Mouse (Mus musculus) thymus, adult 18-20 months (tissue): ENCODE measurements around the gene Sgcd.

Experiments used
- DNase-seq, 2 experiments: peaks; one replicate each; pipeline ENCODE4 v3.0.0; 2022; ENCODE audit warnings: mixed read lengths in 2 of 2

Sgcd gene

DNA sequence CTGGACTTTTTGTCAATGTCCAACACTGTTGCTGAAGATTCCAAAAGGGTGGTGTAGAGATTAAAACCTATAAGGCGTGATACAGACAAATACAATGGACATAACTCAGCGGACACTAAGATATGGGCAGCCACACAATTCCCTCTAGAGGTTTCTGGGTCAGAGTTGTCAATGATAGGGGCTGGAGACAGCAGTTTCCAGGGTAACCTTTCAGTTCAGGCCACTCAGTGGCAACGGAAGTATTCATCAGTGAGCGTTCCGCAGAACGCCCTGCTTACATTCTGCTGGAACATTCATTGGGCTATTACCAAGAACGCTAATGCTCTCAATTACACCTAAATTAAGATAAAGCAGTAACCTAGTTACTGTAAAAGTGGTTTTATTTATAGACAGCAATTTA is 738.5 kb downstream of the Sgcd start:
- no peak for DNase-seq

DNA sequence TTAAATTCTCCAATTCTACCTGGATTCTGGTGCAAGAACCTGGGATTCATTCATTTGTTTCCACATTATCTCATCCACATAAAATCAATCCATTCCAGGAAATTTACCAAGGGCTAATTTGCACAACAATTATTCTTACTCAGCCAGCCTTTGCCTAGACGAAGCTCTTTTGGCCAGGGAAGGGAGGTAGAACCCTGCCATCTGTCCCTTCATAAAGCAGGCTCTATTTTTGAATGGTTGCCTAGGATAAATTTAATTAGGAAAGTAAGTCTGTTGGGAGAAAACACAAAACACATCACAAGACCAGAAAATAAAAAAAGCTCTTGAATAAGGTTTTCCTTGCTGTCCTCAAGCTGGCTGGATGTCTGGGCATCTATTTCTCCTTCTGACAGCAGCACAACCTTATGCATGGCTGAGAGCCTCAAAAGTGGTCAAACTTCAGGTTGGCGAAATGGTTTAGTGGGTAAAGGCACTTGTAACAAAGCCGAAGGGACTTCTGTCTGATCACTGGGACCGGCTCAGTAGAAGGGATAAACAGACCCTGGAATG is 740.4 kb downstream of the Sgcd start:
- no peak for DNase-seq

DNA sequence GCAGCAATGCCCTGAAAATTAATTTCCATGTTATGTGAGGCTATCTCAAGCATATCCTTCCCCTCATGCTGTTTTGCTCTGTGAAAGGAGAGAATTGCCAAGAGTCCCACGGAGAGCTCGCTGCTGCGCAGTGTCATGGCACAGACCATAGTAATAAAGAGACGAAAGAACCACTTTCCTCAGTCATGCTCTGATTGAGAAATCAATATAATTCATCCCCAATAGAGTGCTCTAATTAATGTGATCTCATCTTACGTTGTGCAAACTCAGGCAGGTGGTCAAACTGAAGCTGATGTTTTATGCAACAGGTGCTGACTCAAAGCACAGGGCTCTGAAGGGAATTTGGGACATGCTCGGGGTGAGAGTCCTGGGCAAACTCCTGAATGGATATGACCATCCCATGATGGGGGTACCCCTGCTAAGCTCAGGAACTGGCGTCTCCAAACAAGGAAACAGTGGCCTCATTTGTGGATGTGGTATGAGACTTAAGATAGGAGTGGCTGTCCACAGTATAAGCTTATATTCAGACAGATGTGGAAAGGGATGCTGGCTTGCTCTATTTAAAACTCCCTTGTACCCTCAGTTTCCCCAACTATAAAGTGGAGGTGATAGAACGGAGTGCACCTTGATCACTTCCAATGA is 740.9 kb downstream of the Sgcd start:
- DNase-seq: no peak

DNA sequence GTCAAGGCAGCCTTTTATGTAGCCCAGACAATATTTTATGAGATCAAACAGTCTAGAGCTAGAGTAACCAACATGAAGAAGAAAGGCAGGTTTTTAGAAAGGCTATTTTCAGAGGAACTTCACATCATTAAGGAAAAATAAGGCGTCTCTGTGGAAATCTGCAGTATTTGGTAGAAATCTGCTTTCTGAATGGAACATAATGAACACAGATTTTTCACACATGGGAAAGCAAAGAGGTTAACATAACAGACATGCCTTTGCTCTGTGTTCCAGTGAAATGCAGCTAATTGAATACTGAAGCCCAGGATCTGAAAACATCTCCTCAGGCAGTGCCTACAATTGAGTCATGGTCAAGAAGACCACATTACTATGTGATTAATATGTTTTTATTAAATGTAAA is 746.4 kb downstream of the Sgcd start:
- DNase-seq: no peak

DNA sequence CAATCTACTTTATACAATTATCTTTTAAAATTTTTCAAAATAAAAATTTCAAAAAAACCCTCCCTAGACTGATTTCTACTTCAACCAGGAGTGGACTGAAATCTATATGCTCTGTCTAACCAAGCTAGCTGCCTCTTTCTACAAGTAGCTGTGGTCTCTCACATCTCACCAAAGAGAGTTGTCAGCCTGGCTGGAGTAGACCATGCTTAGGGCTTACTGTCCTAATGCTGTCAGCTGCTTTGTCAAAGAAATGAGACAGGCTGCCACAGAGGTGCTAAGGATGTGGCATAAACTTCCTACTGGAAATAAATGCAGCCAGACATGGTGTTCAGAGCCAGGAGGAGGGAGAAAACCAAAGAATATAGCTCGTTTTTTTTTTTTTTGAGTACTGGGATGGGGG is 760.5 kb downstream of the Sgcd start:
- DNase-seq: no peak

DNA sequence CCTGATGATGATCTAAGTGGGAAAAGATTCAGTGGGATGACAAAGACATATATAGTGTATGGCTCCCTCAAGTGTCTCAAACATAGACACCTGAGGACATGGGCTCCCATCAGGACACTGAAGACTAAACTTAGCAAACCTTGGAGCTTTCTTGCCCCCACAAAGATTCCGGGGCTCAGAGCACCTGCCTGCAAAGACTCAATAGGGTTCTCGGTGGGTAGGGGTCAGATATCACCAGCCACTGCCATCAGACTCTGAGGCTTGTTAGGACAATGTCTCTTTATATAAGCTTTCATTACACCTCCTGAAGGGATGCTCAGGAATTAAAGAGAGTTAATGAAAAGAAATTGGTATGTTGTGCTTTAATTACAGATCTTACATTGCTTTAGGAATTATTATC is 764.6 kb downstream of the Sgcd start:
- DNase-seq: no peak

DNA sequence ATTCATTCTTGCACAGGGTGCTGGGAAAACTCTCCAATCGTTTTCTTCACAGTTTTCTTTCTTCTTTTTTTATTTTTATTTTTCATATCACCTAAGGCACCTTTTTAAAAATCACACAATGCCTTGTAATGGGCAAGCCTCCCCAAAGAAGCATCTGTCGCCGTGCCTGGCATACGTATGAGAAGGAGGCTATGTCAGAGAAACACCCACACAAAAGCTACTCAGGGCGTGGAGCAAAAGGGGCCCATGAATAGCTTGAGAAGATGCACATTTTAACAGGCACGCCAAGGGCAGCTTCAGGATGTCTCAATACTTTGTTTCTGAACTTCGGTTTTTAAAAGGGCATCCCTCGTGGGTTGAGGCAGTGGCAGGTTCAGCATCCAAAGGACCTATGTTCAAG is 777.2 kb downstream of the Sgcd start:
- no peak for DNase-seq

DNA sequence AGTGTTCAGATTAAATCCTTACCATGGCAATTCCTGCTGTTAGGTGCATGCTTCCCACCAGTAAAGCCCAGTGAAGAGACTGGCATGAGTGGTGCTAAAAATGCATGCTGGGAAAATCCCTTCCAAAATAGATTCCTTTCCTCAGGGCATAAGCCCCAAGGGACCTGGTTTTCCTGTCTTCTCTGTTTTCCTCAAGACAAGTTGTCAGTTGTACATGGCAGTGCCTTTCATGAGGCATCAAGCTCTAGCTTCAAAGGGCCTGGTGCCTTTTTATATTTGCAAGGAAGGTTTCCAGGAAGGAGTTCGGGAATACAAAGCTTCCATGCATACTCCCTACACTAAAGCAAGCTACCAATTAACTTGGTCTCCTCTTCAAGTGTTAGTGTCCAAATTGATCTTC is 782.3 kb downstream of the Sgcd start:
- no peak for DNase-seq

DNA sequence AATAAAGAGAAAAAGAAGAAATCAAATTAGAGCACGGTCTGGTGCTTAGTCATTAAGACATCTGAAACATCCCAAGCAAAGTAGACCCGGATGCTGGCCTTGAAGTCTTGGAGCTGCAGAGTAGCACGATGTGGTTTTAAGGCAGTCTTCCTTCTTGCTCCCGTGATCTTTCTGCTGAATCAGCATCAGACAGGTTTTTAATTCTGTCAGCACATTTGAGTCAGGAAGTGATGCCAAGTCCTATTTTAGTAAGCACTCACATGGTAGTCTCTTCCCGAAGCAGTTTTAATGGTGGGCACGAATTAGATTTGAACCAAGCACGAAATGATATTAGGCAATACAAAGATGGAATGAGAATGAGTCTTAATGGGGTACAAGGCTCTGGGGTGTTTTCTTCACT is 789.7 kb downstream of the Sgcd start:
- DNase-seq: no peak

DNA sequence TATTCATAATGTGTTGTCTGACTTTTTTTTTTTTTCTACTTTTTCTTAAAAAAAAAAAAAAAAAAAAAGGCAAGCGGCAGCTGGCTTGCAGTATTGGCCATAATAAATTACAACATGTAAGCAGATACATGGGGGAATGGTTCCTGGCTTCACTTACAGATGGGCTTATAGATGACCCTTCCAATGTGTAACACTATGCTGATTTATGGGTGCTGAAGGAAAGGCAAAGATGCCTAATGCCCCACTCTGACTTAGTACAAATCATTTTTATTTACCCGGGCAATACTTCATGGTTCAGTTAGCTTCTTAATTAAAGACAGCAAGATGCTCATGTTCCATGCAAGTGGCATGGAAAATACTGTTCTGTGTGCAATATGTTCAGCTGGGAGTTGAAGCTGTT is 800.2 kb downstream of the Sgcd start:
- no peak for DNase-seq

DNA sequence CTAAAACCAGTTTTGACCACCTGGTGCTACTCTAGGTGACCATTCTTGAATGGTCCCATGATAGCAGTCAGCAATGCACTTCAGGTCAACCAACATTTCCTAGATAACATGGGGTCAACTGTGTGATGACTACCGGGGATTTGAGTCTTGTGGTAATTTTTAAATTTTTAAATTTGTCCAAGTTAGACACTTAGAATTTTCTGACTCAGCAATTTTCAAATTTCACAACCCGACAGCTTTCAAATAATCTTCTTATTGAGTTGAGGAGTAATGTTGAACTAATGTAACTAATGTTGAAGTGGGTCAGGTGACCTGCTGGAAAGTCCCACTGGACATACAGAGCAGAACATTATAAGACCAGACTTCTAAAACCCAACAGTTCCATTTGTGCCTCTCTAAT is 813.8 kb downstream of the Sgcd start:
- no peak for DNase-seq

DNA sequence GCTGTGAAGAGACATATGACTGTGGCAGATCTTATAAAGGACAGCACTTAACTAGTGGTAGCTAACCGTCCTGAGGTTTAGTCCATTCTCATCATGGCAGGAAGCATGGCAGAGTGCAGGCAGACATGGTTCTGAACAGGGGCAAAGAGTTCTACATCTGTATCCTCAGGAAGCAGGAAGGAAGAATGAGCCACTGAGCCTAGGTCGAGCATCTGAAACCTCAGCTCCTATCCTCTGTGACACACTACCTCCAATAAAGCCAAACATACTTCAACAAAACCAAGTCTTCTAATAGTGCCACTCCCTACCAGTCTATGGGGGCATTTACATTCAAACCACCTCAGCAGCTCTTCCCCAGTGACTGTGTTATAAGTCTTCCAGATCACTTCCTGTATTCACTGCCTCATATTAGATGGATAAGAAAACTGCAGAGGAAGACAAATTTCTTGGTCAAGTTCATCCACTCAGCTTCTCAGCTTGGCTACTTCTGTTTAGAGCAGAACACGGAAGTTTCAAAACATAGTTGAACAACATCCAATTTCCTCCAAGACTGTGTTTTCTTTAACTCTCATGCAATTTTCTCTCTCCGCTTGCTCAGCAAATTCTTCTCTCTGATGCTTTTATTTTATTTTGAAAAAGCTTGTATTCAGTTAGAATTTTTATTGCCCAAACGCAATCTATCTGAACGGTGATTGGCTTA is 817.7 kb downstream of the Sgcd start:
- DNase-seq: no peak

DNA sequence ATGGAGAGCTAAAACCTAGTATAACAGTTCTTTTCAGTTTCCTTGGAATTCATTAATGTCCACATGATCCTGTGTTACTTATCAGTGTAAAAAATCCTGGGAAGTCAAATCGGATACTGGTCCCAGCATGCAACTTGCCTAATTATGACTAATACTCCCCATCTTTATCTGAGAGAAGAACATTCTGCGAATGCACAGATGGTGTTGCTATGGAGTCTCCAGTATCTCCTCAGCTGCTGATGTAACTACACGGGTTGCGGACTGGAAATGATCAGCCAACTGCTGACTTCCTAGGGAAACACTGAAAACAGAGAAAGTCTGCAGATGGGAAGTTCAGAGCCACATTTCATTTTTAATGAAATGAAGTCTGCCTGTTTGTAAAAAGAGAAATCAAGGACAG is 821.4 kb downstream of the Sgcd start:
- no peak for DNase-seq

DNA sequence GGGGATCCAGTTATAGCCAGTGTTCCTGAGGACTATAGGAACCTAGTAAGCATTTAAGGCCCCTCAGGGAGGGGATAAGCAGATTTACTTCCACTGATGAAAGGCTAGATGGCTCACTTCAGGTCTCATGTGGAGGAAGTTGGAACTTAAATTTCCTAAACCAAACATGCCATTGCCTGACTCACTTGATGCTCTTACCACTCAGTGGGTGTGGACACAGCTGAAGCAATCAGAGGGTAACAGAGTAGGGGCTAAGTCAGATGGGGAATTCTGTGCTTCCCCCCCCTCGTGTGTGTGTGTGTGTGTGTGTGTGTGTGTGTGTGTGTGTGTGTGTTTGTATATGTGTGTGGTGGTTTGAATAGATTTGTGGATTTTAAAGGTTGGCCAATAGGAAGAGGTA is 830.7 kb downstream of the Sgcd start:
- no peak for DNase-seq

DNA sequence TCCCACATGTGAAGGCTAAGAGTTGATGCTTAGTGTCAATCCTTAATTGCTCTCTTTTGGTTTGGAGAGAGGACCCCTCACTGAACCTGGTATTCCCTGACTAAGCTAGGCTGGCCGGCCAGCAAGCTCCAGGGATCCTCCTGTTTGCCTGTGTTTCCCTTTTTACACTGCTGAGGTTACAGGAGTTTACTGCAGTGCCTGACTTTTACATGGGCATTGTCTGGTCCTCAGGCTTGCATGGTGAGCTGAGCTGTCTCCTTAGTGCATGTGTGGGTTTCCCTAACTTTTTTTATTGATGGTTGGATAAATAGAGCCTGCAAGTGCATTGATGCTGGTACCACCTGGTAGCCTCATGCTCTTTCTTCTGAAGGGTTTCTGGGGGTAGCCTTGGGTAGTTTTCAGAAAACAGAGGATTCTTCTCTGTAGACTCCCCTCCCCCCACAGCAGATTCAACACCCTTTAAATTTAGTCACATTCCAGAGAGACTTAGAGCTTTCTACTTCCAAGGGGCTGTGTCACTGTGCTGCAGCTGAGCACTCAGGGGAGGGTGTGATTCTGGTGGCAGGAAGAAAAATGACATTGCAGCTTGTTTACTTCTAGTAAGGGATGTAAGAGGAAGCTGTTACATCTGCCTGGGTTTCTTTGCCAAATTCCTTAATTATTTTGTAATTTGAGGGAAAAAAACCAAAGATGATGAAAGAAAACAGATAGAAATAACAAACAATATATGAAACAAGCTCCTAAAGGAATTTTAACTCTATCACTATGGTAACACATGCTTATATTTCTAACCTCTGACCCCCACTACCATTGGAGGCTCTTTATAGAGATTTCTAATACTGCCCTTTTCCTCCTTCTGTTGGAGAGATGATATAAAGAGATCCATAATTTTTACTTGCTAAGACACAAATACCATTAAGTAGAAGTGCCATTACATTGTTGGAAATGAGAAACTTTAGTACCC is 831.8 kb downstream of the Sgcd start:
- DNase-seq: no peak

DNA sequence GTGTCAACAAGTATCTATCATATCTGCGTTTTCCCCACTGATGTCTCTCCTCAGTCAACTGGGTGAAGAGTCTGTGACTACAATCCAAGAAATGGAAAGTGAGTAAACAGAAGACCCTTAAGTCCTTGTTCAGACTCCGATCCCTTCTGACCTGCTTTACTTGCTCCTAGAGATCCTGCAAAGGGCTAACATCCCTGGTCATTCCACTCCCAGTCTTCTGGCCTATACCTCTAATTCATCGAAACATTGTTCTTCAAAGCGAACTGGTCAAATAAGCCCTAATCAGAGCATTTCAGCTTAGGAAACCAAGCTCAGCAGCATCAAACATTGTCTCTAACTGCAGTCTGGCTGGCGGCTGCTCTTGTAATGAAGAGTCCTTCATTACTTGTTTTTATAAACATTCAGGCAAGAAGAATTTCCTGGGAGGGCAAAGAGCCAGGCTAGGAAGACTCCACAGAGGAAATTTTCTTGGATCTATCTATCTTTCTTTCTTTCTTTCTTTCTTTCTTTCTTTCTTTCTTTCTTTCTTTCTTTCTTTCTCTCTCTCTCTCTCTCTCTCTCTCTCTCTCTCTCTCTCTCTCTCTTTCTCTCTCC is 833.8 kb downstream of the Sgcd start:
- no peak for DNase-seq

DNA sequence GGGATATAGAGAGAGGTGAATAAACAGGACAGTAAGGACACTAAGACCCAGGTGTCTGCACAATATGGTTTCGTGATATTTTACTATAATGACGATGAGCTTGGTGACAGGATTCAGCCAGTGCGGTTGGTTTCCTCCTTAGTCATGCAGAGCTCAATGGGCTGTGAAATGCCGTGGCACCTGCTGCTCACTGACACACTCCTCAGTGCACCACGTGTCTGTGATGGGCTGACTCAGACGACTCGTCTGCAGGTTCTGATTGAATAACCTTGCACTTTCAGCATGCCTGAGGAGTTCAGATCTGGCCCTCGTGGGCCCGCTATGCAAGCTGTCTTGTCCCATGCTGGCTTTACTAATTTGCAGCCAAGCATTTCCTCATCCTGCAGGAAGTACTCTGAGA is 839.2 kb downstream of the Sgcd start:
- no peak for DNase-seq

DNA sequence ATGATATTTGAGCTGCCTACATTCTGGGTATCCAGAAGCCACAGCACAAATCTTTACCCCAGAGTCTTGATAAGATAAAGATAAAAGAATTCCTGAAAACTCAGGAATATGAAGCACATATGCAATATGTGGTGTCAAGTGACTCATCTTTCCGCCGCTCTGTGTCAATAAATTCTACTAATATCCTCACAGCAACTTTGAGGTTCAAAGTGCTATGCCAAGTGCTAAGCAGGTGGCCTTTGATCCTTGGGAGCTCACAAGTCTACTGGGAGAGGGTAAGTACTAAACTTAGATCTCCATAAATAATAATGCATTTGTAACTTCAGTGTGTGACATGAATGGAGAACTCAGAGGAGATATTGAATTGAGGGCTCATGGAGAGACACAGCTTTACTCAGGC is 848.9 kb downstream of the Sgcd start:
- DNase-seq: no peak

DNA sequence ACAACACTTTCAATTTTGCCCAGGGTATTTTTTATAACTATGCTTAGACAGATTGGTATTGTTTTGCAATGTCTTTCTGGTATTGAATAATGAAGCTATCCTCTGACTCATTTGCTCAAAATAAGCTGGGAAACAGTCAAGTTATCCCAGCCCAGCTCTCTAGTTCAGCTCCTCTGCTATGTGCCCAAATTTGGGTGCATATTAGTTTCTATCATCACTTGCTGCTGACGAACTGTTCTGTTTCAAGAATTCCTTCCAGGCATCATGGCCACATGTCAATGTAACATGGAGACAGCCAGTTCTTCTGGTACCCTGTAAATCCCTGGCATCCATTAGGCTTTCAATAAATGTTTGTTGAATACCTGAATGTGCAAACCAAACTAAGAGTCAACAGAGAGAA is 849.5 kb downstream of the Sgcd start:
- no peak for DNase-seq

DNA sequence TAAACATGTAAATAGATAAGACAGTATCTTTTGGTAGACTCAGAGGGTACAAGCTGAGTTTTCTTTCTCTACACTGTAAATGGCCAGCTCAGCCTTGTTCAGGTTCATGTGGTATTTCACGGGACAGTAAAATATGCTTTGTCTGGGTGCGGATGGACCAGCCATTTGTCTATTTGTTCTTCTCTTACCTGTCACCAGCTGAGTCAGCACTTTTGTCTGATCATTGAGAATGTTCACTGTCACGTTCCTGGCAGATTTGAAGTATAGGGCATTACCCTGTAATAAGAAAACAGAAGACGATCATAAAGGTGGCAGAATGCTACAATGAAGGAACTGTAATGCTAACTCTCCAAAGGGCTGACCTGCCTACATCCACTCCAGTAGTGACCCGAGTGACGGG is 856.4 kb downstream of the Sgcd start:
- DNase-seq: no peak

DNA sequence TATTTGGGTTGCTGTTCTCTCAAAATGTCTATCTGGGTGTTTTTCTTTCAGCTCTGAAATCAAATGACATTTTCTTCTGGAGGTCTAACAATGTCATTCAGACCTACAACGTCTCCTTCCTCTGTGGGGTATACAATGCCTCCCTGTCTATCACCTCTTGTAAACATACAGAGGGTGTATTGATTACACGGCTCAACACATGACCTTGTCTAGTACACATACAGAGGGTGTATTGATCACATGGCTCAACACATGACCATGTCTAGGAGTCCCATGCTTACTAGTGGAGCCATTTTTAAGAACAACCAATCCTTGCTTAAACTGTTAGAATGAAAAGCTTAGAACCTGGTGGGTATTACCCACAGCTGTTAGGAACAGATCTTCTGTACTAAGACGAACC is 858.3 kb downstream of the Sgcd start:
- no peak for DNase-seq

DNA sequence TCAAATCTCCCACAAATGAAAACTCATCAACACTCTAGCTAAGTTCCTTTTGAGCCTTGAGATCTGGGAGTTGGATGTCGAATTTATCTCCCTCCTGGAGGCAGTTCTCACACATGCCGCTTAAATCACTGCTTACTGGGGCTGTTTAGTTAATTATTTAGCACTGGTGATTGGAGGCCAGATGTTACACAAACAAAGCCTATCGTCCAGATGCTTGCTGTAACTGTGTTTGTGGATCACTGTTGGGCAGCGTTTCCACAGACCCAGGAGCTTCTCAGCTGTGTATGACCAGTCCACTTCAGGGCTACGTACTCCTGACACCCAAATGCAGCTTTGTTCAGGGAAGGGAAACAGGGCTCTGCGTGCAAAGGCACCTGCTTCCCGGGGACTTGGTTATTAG is 858.8 kb downstream of the Sgcd start:
- DNase-seq: no peak

DNA sequence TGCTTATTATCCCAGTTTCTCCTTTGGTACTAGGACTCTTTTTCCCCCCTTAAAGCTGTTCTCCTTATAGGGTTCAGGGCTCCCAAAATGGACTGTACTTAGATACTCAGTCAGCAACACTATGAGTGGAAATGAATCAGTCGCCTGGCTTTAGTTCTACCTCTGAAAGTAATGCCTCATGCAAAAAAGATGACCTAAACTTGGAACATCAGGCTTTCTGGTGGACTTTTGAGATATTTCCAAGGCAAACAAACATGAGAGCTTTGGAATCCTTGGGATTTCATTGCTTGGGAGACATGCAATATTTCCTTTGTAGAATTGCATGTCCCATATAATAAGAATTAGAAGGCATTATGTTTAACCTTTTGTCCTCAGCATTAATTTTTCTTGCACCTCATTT is 859.6 kb downstream of the Sgcd start:
- no peak for DNase-seq
